Mouse (Mus musculus): ENCODE measurements around the gene Sorbs1. TPM values are rescaled to one million over a fixed set of nuclear protein-coding genes. Genes with fewer than 3 reads are reported as not detected.

The Sorbs1 gene
- polyA plus RNA-seq, 1 experiment from 2014 or later: 84.6 TPM

DNA sequence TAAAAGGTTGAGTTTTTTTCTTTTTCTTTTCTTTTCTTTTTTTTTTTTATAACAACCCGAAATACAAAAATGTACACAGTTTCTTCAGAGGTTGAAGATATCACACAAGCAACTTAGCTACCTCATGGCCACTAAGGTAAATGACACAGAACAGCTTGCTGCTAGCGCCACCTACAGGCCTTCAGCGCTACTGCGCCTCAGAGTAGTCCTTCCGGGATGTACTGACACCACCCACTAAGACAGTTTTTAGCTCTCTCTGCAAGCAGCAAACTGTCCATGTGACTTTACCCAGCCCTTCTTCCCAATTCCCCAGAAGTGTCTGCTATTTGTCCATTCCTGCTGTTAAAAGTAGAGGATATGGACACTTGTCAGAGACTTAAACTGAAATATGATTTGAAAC is 167.9 kb downstream of the Sorbs1 start:
- Histone ChIP-seq H3K9ac (ENCODE audit: low read depth, low read length) (no peak overlapping the region), H3K27me3 (ENCODE audit: control insufficient read depth, insufficient read depth, low read depth, low read length) (no peaks in the 10 kb centered on the region), H3K27ac (ENCODE audit: low read length) (no peak overlapping the region), H3K36me3 (ENCODE audit: control insufficient read depth, insufficient read depth, low read length) (0 out of 2 replicates have a peak, but pooled peaks cover 3% of the 10 kb centered on the region), H3K9me3 (replicated peaks; ENCODE audit: control insufficient read depth, low read length, poor library complexity, severe bottlenecking) (no peaks in the 10 kb centered on the region), H3K4me1 (ENCODE audit: control insufficient read depth, insufficient read depth, low read length) (peaks cover 15% of the 10 kb centered on the region; the same call in 1 of the 2 replicates), H3K4me3 (ENCODE audit: low read depth, low read length) (no peak overlapping the region), H3K4me2 (ENCODE audit: low read length) (no peak overlapping the region)
- ATAC-seq: no peak
- 19% methylated on average over 5 of the region's 5 CpGs for WGBS

- Histone ChIP-seq H3K9me3 (replicated peaks; ENCODE audit: control insufficient read depth, low read length, poor library complexity, severe bottlenecking) (no peaks in the 10 kb centered on the region), H3K4me3 (ENCODE audit: low read depth, low read length) (no peak overlapping the region), H3K36me3 (ENCODE audit: control insufficient read depth, insufficient read depth, low read length) (0 out of 2 replicates have a peak, but pooled peaks cover 7% of the 10 kb centered on the region), H3K4me1 (ENCODE audit: control insufficient read depth, insufficient read depth, low read length) (peaks cover 3% of the 10 kb centered on the region; the same call in 1 of the 2 replicates), H3K9ac (ENCODE audit: low read depth, low read length) (no peak overlapping the region), H3K27me3 (ENCODE audit: control insufficient read depth, insufficient read depth, low read depth, low read length) (no peaks in the 10 kb centered on the region), H3K27ac (ENCODE audit: low read length) (no peak overlapping the region), H3K4me2 (ENCODE audit: low read length) (no peak overlapping the region)
- ATAC-seq: peak; percentile 72; the same call in 1 of the 2 replicates
- whole genome bisulfite sequencing: 11% methylated on average over 5 of the region's 5 CpGs
Observed at GRCm38 (mm10) chr19:40343018-40343417, 170.6 kb downstream of the Sorbs1 start.

DNA sequence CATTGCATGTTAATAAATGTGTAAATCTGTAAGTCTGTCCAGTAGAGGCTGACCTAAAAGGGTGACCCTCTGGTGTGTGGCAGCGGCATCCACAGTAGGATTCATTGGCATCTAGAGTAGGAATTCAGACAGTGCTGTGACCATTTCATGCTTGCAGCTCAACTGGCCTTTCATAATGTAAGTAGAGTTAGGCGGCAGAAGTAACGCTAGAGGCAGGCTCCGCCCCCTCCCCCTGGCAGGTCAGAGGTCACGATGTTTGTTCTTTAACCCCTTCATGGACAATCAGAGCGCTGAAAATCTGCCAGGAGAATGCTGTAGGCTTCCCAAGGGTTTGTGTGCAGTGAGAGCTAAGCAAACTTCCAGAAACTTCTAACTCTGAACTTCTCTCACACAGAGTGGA is 172.4 kb downstream of the Sorbs1 start:
- no peaks in the 10 kb centered on the region for H3K9me3 ChIP-seq (replicated peaks; ENCODE audit: control insufficient read depth, low read length, poor library complexity, severe bottlenecking)
- 8% methylated on average over 6 of the region's 6 CpGs for WGBS
- no peak overlapping the region for H3K9ac ChIP-seq (ENCODE audit: low read depth, low read length)
- ATAC-seq: no peak
- no peaks in the 10 kb centered on the region for H3K4me1 ChIP-seq (ENCODE audit: control insufficient read depth, insufficient read depth, low read length)
- H3K27ac ChIP-seq (ENCODE audit: low read length): no peak overlapping the region
- no peak overlapping the region for H3K4me3 ChIP-seq (ENCODE audit: low read depth, low read length)
- H3K4me2 ChIP-seq (ENCODE audit: low read length): no peak overlapping the region
- no peaks in the 10 kb centered on the region for H3K27me3 ChIP-seq (ENCODE audit: control insufficient read depth, insufficient read depth, low read depth, low read length)
- H3K36me3 ChIP-seq (ENCODE audit: control insufficient read depth, insufficient read depth, low read length): 0 out of 2 replicates have a peak, but pooled peaks cover 7% of the 10 kb centered on the region

- Histone ChIP-seq H3K4me1 (ENCODE audit: control insufficient read depth, insufficient read depth, low read length) (no peaks in the 10 kb centered on the region), H3K27ac (ENCODE audit: low read length) (no peak overlapping the region), H3K4me3 (ENCODE audit: low read depth, low read length) (no peak overlapping the region), H3K27me3 (ENCODE audit: control insufficient read depth, insufficient read depth, low read depth, low read length) (no peaks in the 10 kb centered on the region), H3K36me3 (ENCODE audit: control insufficient read depth, insufficient read depth, low read length) (peaks cover 7% of the 10 kb centered on the region; the same call in 1 of the 2 replicates), H3K4me2 (ENCODE audit: low read length) (no peak overlapping the region), H3K9ac (ENCODE audit: low read depth, low read length) (no peak overlapping the region), H3K9me3 (replicated peaks; ENCODE audit: control insufficient read depth, low read length, poor library complexity, severe bottlenecking) (no peaks in the 10 kb centered on the region)
- WGBS: 85% methylated on average over 4 of the region's 4 CpGs
- ATAC-seq: no peak
Observed at GRCm38 (mm10) chr19:40336694-40337093, 176.9 kb downstream of the Sorbs1 start.

DNA sequence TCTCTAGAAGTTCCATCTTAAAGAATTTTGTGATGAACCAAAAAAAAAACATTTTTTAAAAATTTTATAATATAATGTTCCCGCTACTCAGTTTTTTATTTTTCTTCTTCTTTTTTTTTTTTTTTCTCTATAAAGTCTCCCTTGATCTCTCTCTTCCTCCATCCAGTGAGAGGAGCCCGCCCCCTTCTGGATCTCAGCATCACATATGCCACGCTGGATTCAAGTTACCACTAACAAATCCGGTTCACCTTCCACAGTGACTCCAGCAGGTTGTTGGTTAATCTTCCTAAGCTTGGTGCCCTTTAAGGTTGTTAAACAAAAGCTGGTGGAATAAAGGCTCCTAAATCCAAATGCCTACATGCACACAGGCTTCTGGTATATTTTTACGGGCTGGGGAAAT is 179.7 kb downstream of the Sorbs1 start:
- 31% methylated on average over 5 of the region's 5 CpGs for WGBS

GRCm38 (mm10) chr19:40333081-40333480 is 180.5 kb downstream of the Sorbs1 start:
- Histone ChIP-seq H3K4me3 (ENCODE audit: low read depth, low read length) (no peak overlapping the region), H3K27ac (ENCODE audit: low read length) (no peak overlapping the region), H3K9me3 (replicated peaks; ENCODE audit: control insufficient read depth, low read length, poor library complexity, severe bottlenecking) (no peaks in the 10 kb centered on the region), H3K9ac (ENCODE audit: low read depth, low read length) (no peak overlapping the region), H3K27me3 (ENCODE audit: control insufficient read depth, insufficient read depth, low read depth, low read length) (no peaks in the 10 kb centered on the region), H3K4me1 (ENCODE audit: control insufficient read depth, insufficient read depth, low read length) (no peaks in the 10 kb centered on the region), H3K4me2 (ENCODE audit: low read length) (no peak overlapping the region), H3K36me3 (ENCODE audit: control insufficient read depth, insufficient read depth, low read length) (peaks cover 3% of the 10 kb centered on the region; the same call in 1 of the 2 replicates)
- ATAC-seq: no peak
- whole genome bisulfite sequencing: 97% methylated on average over 4 of the region's 4 CpGs

More for the DNA sequence above, 179.7 kb downstream of the Sorbs1 start:
- Histone ChIP-seq H3K36me3 (ENCODE audit: control insufficient read depth, insufficient read depth, low read length) (peaks cover 7% of the 10 kb centered on the region; the same call in 1 of the 2 replicates), H3K27me3 (ENCODE audit: control insufficient read depth, insufficient read depth, low read depth, low read length) (no peaks in the 10 kb centered on the region), H3K4me3 (ENCODE audit: low read depth, low read length) (no peak overlapping the region), H3K27ac (ENCODE audit: low read length) (no peak overlapping the region), H3K4me2 (ENCODE audit: low read length) (no peak overlapping the region), H3K4me1 (ENCODE audit: control insufficient read depth, insufficient read depth, low read length) (no peaks in the 10 kb centered on the region), H3K9me3 (replicated peaks; ENCODE audit: control insufficient read depth, low read length, poor library complexity, severe bottlenecking) (no peaks in the 10 kb centered on the region), H3K9ac (ENCODE audit: low read depth, low read length) (no peak overlapping the region)
- no peak for ATAC-seq

GRCm38 (mm10) chr19:40332303-40332702 is 181.3 kb downstream of the Sorbs1 start:
- Histone ChIP-seq H3K9me3 (replicated peaks; ENCODE audit: control insufficient read depth, low read length, poor library complexity, severe bottlenecking) (no peaks in the 10 kb centered on the region), H3K4me1 (ENCODE audit: control insufficient read depth, insufficient read depth, low read length) (no peaks in the 10 kb centered on the region), H3K27me3 (ENCODE audit: control insufficient read depth, insufficient read depth, low read depth, low read length) (no peaks in the 10 kb centered on the region), H3K9ac (ENCODE audit: low read depth, low read length) (no peak overlapping the region), H3K27ac (ENCODE audit: low read length) (no peak overlapping the region), H3K4me2 (ENCODE audit: low read length) (no peak overlapping the region), H3K36me3 (ENCODE audit: control insufficient read depth, insufficient read depth, low read length) (peaks cover 3% of the 10 kb centered on the region; the same call in 1 of the 2 replicates), H3K4me3 (ENCODE audit: low read depth, low read length) (no peak overlapping the region)
- ATAC-seq: no peak
- 94% methylated on average over 6 of the region's 6 CpGs for WGBS

DNA sequence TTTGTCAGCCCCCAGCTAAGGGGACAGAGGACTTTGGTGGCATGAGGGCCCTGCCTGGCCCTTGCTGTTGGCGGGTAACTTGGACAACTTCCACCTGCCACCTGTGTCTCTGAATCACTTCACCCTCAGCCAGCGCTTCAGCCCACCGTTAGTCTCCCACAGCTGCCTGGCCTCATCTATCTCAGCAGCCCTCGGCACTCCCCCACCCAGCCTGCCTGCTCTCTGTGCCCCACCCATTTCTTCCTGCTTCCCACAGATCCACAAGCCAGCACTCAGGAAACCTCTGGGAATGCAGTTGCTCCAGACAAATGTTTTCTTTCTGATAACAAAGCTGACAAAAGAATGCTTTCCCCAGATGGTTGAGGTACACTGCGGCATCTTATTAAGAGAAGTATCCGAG is 181.7 kb downstream of the Sorbs1 start:
- H3K27me3 ChIP-seq (ENCODE audit: control insufficient read depth, insufficient read depth, low read depth, low read length): no peaks in the 10 kb centered on the region
- H3K9ac ChIP-seq (ENCODE audit: low read depth, low read length): no peak overlapping the region
- WGBS: 58% methylated on average over 6 of the region's 6 CpGs
- H3K36me3 ChIP-seq (ENCODE audit: control insufficient read depth, insufficient read depth, low read length): peaks cover 7% of the 10 kb centered on the region
- H3K4me2 ChIP-seq (ENCODE audit: low read length): no peak overlapping the region
- H3K27ac ChIP-seq (ENCODE audit: low read length): no peak overlapping the region
- no peaks in the 10 kb centered on the region for H3K9me3 ChIP-seq (replicated peaks; ENCODE audit: control insufficient read depth, low read length, poor library complexity, severe bottlenecking)
- no peak overlapping the region for H3K4me3 ChIP-seq (ENCODE audit: low read depth, low read length)
- no peaks in the 10 kb centered on the region for H3K4me1 ChIP-seq (ENCODE audit: control insufficient read depth, insufficient read depth, low read length)
- no peak for ATAC-seq

DNA sequence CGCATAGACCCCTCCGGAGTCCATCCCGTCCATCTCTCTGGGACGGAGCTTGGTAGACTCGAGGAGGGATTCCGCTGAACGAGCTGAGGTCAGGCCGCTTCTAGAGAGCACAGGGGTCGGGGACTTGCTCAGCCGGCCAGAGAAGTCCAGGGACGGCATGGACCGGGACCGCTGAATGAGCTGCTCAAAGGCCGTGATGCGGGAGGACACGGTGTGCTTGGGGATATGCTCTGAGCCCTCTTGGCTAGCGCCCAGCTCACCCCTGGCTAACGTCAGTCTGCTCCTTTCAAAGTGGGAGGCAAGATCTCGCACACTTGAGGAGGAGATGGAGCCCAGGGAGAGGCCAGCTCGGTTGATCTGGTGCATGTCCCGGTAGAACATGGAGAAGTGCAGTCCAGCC is 187.5 kb downstream of the Sorbs1 start:
- Histone ChIP-seq H3K27me3 (ENCODE audit: control insufficient read depth, insufficient read depth, low read depth, low read length) (no peaks in the 10 kb centered on the region), H3K9me3 (replicated peaks; ENCODE audit: control insufficient read depth, low read length, poor library complexity, severe bottlenecking) (no peaks in the 10 kb centered on the region), H3K4me1 (ENCODE audit: control insufficient read depth, insufficient read depth, low read length) (no peaks in the 10 kb centered on the region), H3K9ac (ENCODE audit: low read depth, low read length) (no peak overlapping the region), H3K4me3 (ENCODE audit: low read depth, low read length) (no peak overlapping the region), H3K36me3 (ENCODE audit: control insufficient read depth, insufficient read depth, low read length) (peaks cover 31% of the 10 kb centered on the region), H3K4me2 (ENCODE audit: low read length) (no peak overlapping the region), H3K27ac (ENCODE audit: low read length) (no peak overlapping the region)
- 92% methylated on average over 21 of the region's 21 CpGs for WGBS
- ATAC-seq: no peak

Measured in midbrain, embryonic 16.5 days (tissue).